Mouse (Mus musculus) cerebellum, adult 2 months (tissue): ENCODE measurements around the gene Cers1. TPM values are rescaled to one million over a fixed set of nuclear protein-coding genes. Genes with fewer than 3 reads are reported as not detected.
A peak's percentile ranks its signal among the peaks of the same experiment; 100 is the strongest.

Source experiments
- DNase-seq, 2 experiments: peaks; one replicate each; pipeline ENCODE4 v3.0.0; 2021
- H3K27ac ChIP-seq: fragments of 200-500 bp; 2 replicates; pipeline ENCODE4 v1.5.1; 2012; ENCODE audit warnings: low read length, control low read depth, inconsistent platforms; ENCODE audit not compliant: insufficient read depth
- H3K27me3 ChIP-seq: fragments of 200-500 bp; 2 replicates; pipeline ENCODE4 v1.6.1; 2012; ENCODE audit warnings: inconsistent platforms, mild to moderate bottlenecking, low read length, moderate library complexity; ENCODE audit not compliant: control insufficient read depth, insufficient read depth
- H3K4me1 ChIP-seq: fragments of 200-500 bp; 2 replicates; pipeline ENCODE4 v1.6.1; 2011; ENCODE audit warnings: low read length; ENCODE audit not compliant: control insufficient read depth, insufficient read depth
- H3K4me3 ChIP-seq: fragments of 200-500 bp; replicated peaks from 2 replicates; pipeline ENCODE3; 2011; ENCODE audit warnings: mild to moderate bottlenecking, low read depth, low read length, control low read depth; ENCODE audit not compliant: insufficient read depth
- CTCF ChIP-seq: fragments of 200-500 bp; IDR thresholded peaks from 2 replicates; pipeline ENCODE4 v1.5.1; 2011; ENCODE audit warnings: low read depth, mild to moderate bottlenecking, control low read depth, low read length, moderate library complexity, borderline replicate concordance; ENCODE audit not compliant: insufficient read depth
- POLR2A ChIP-seq: fragments of 200-500 bp; IDR thresholded peaks from 2 replicates; pipeline ENCODE4 v1.6.1; 2011; ENCODE audit warnings: low read length, control low read depth, borderline replicate concordance; ENCODE audit not compliant: insufficient read depth
- whole genome bisulfite sequencing: fragments of 180-500 bp; shearing (Covaris S2); methylation state at CpG from one replicate; pipeline ENCODE4 v1.1.7; 2018; 5-methylcytosine and 5-hydroxymethylcytosine counted together
- polyA plus RNA-seq: library from polyadenylated mRNA; depleted of rRNA; stranded (reverse); fragments of >200 nt; gene quantifications from 2 replicates; pipeline ENCODE4 v1.2.3, GENCODE M21; 2012

Gene Cers1
- polyA plus RNA-seq, 1 experiment, result 55.5 TPM

DNA sequence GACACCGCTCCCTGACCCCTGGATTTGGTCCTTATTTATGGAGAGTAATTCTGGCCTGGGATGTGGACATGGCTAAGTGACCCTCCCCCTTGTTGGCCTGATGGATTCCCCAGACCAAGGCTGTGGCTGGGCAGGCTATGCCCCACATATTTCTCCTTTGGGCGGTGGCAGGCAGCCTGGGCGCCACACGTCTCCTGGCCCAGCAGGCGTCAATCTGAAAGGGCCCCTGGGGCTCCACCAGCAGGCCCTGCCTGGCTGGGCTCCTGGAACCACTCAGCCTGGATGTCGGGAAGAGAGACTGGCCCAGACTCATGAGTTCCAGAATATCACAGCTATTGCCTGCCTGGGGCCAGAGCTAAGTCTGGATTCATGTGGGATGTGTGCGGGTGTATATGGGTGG is 54.9 kb downstream of the Cers1 start:
- H3K27ac ChIP-seq, result no peak overlapping the region
- no peaks in the 10 kb centered on the region for H3K4me1 ChIP-seq
- TF ChIP-seq CTCF, result no peak
- TF ChIP-seq POLR2A, result no peak
- 70% methylated on average over 7 of the region's 7 CpGs for WGBS
- H3K4me3 ChIP-seq, result no peak overlapping the region
- H3K27me3 ChIP-seq, result peaks cover 1% of the 10 kb centered on the region; the same call in 1 of the 2 replicates
- DNase-seq, result no peak

DNA sequence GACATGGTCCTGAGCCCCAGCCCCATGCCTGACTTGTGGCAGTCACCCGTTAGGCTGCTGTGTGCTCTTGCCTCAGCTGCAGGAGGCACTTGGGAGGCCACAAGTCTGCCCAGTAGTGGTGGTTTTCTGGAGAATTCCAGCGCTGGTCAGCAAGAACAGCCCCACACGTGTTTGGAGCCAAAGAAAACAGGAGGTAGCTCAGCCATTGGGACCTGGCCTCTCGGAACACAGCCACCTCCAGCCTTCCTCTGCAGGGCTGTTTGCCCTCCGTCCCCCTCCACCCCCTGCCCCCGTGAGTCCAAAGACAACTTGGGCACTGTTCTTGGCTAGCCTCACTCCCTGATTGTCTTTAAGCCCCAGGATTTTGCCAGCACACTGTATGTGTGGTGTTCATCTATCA is 56.4 kb downstream of the Cers1 start:
- H3K4me1 ChIP-seq, result peaks cover 4% of the 10 kb centered on the region; the same call in 1 of the 2 replicates
- no peak overlapping the region for H3K4me3 ChIP-seq
- H3K27ac ChIP-seq, result no peak overlapping the region
- H3K27me3 ChIP-seq, result peaks cover 3% of the 10 kb centered on the region; the same call in 1 of the 2 replicates
- TF ChIP-seq POLR2A, result no peak
- no peak for TF ChIP-seq CTCF
- 61% methylated on average over 6 of the region's 6 CpGs for WGBS
- DNase-seq, result no peak

DNA sequence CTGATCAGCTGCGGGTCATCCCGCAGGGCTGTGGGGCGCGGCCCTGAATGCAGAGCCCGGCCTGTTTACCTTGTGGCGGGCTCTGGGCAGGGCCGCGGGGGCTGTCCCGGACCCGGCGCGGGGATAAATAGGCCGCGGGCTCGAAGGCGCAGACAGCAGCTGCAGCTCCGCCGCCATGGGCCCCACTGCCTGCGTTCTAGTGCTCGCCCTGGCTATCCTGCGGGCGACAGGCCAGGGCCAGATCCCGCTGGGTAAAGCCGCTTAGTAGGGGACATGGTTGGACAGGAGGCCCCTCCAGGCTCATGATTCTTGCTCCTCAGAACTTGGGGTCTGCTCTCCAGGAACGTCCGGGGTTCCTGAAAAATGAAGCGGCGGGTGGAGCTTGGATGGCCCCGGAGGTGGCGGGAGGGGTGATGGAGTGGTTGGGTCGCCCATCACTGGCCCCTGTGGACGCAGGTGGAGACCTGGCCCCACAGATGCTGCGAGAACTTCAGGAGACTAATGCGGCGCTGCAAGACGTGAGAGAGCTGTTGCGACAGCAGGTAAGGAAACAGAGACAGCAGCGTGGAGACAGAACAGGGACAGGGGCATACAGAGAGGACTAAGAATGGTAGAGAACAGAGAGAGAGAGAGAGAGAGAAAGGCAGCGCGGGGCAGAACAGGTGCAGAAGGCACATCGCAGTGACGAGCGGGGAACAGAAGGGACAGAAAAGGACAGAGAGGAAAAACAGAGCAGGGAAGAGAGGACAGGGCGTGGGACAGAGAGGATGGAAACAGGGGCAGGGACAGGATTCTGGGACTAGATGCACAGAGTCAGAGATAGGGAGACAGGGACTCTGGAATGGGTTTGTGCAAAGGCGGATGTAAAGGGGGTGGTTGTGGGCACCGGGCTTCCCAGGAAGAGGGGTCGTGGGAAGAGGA is 58.1 kb downstream of the Cers1 start, which contains the start of gene Comp:
Comp (plus strand) TSS at position 162 of the 921 bp plus-strand sequence.
- Histone ChIP-seq H3K27ac (peak within 1 kb of the TSS; percentile 9; the same call in 1 of the 2 replicates), H3K27me3 (peaks cover 3% of the 10 kb centered on the region; the same call in 1 of the 2 replicates), H3K4me3 (peak within 1 kb of the TSS; percentile 60), H3K4me1 (peaks cover 4% of the 10 kb centered on the region; the same call in 1 of the 2 replicates)
- peak in 1 of 2 experiments; percentile 48 for DNase-seq
- 8% methylated on average over 47 of the region's 47 CpGs for WGBS
- TF ChIP-seq POLR2A (no peak), CTCF (no peak)

DNA sequence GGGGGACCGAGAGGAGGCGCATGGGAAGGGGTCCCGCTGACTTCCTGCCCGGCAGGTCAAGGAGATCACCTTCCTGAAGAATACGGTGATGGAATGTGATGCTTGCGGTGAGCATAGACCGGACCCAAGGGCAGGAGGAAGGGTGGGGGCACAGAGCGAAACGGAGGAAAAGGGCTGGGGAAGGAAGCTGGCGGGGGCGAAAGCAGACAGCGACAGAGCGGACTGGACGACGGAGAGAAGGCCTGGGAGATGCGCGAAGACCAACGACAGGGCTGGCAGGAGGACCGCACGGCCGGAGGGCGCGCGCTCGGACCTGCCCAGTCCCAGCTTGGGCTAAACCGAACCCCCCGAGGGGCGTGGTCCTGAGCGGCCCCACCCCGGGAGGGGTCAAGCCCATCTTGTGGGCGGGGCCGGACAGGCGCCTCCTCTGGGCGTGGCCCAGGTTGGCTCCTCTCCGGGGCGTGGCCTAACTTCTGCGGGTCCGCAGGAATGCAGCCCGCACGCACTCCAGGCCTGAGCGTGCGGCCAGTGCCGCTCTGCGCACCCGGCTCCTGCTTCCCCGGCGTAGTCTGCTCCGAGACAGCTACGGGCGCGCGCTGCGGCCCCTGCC is 58.8 kb downstream of the Cers1 start:
- H3K4me3 ChIP-seq, result peak overlapping the region; percentile 60
- H3K4me1 ChIP-seq, result peaks cover 4% of the 10 kb centered on the region; the same call in 1 of the 2 replicates
- peak; percentile 87 to 89 for DNase-seq
- WGBS, result 1% methylated on average over 53 of the region's 53 CpGs
- H3K27ac ChIP-seq, result peak overlapping the region; percentile 9; the same call in 1 of the 2 replicates
- H3K27me3 ChIP-seq, result peaks cover 3% of the 10 kb centered on the region; the same call in 1 of the 2 replicates
- TF ChIP-seq POLR2A, result peak; percentile 54; the same call in 1 of the 2 replicates
- no peak for TF ChIP-seq CTCF

DNA sequence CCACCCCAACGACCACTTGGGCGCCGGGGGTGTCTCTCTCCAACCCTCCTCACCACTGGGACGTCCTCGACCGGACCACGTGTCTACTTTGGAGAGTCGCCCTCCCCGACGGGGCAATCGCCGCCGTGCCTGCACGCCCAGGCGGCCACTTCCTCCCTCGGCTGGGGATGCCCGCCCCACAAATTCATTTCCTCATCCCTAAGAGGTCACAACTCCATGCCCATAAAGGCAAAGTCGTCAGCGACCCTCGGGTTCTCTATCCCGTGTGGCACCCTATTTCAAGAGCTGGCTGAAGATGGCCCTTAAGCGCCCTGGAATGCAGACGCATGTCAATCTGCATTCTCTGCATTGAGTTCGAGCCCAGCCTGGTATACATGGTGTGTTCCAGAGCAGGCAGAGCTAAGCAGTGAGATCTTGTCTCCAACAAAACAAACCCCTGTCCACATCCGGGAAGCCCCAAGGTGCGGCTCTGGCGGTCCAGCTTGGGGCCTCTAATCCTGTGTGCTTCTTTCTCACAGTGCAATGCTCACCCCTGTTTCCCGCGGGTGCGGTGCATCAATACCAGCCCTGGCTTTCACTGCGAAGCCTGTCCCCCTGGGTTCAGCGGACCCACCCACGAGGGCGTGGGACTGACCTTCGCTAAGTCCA is 59.8 kb downstream of the Cers1 start:
- H3K27me3 ChIP-seq, result peaks cover 3% of the 10 kb centered on the region; the same call in 1 of the 2 replicates
- no peak overlapping the region for H3K4me3 ChIP-seq
- no peak overlapping the region for H3K27ac ChIP-seq
- WGBS, result 8% methylated on average over 35 of the region's 35 CpGs
- DNase-seq, result no peak
- TF ChIP-seq POLR2A, result no peak
- TF ChIP-seq CTCF, result no peak
- H3K4me1 ChIP-seq, result peaks cover 13% of the 10 kb centered on the region

DNA sequence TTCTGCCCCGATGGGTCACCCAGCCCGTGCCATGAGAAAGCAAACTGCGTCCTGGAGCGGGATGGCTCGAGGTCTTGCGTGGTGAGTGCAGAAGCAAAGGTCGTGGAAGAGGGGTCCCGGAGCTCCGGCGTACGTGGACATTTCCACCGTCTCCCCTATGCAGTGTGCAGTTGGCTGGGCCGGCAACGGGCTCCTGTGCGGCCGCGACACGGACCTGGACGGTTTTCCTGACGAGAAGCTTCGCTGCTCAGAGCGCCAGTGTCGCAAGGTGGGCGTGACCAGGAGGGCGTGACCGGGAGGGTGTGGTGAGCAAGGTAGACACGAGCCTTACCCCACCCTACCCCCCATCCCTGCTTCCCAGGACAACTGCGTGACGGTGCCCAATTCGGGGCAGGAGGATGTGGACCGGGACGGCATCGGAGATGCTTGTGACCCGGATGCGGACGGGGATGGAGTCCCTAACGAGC is 60.7 kb downstream of the Cers1 start:
- H3K27ac ChIP-seq, result no peak overlapping the region
- H3K4me1 ChIP-seq, result peaks cover 15% of the 10 kb centered on the region
- peaks cover 3% of the 10 kb centered on the region; the same call in 1 of the 2 replicates for H3K27me3 ChIP-seq
- WGBS, result 5% methylated on average over 37 of the region's 37 CpGs
- no peak for TF ChIP-seq POLR2A
- no peak for TF ChIP-seq CTCF
- no peak for DNase-seq
- no peak overlapping the region for H3K4me3 ChIP-seq

DNA sequence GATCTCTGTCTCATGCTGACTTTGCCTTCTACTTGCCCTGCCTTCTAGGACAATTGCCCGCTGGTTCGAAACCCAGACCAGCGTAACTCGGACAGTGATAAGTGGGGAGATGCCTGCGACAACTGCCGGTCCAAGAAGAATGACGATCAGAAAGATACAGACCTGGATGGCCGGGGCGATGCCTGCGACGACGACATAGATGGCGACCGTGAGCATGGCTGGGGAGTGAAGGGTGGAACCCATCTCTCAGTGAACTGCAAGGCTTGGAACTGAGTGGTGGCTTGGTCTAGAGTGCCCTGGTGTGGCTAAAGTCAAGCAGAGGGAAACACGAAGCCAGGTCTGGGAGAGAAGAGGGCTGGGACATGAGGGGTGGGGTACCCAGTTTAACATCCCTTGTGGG is 61.5 kb downstream of the Cers1 start:
- 19% methylated on average over 15 of the region's 15 CpGs for WGBS
- H3K27ac ChIP-seq, result no peak overlapping the region
- TF ChIP-seq CTCF, result peak; percentile 23; the same call in 1 of the 2 replicates
- TF ChIP-seq POLR2A, result no peak
- DNase-seq, result peak in 1 of 2 experiments; percentile 35
- no peak overlapping the region for H3K4me3 ChIP-seq
- H3K4me1 ChIP-seq, result peaks cover 15% of the 10 kb centered on the region
- peaks cover 3% of the 10 kb centered on the region; the same call in 1 of the 2 replicates for H3K27me3 ChIP-seq
